Mouse (Mus musculus) small intestine, adult 10 weeks (tissue): ENCODE results near the gene Acss1. TPM values are rescaled to one million over a fixed set of nuclear protein-coding genes. Genes with fewer than 3 reads are reported as not detected.

Experiments
- polyA plus RNA-seq: library from polyadenylated mRNA; stranded (reverse); fragments of 350-450 nt; fragmentation: Illumina TruSeq; extraction: RNeasy Lipid Tissue Mini Kit (QIAGEN cat#74804); gene quantifications from one replicate; pipeline ENCODE4 v1.2.3, GENCODE M21; 2014; ENCODE audit warnings: low replicate concordance

The Acss1 gene
- 12.5 TPM for polyA plus RNA-seq

GRCm38 (mm10) chr2:150667820-150668766 lies at the start of gene Acss1:
TSS of gene Acss1 (minus strand) at chr2:150668500.

GRCm38 (mm10) chr2:150689223-150689800 lies 21.0 kb upstream of the Acss1 start, which contains the start of gene Vsx1:
TSS of gene Vsx1 (minus strand) at chr2:150689360.

GRCm38 (mm10) chr2:150608087-150608799 lies 60.1 kb downstream of the Acss1 start, which contains the start of gene Apmap:
TSS of gene Apmap (minus strand) at chr2:150608567.

GRCm38 (mm10) chr2:150569847-150570590 lies 98.3 kb downstream of the Acss1 start, which contains the start of gene Cst7:
TSS of gene Cst7 (plus strand) at chr2:150570415.

Other genes with a start within 250 kb of the Acss1 start
- gene Zfp442, start 217.0 kb downstream of the Acss1 start, polyA plus RNA-seq: 53.3 TPM
- not detected for gene Zfp345, start 183.4 kb downstream of the Acss1 start, polyA plus RNA-seq
- 1.7 TPM for gene Cst7, start 98.1 kb downstream of the Acss1 start, polyA plus RNA-seq
- 31.7 TPM for gene Apmap, start 59.9 kb downstream of the Acss1 start, polyA plus RNA-seq
- not detected for gene Vsx1, start 20.9 kb upstream of the Acss1 start, polyA plus RNA-seq
- gene Entpd6, start 80.5 kb upstream of the Acss1 start, polyA plus RNA-seq: 0.93 TPM
- gene Pygb, start 118.2 kb upstream of the Acss1 start, polyA plus RNA-seq: 2.9 TPM
- gene Abhd12, start 236.2 kb upstream of the Acss1 start, polyA plus RNA-seq: 156 TPM
- gene Gins1, start 236.9 kb upstream of the Acss1 start, polyA plus RNA-seq: 11.2 TPM